Mouse (Mus musculus): ENCODE data around the gene Arnt2.

- TF ChIP-seq CTCF (IDR thresholded peaks at IDR 0.05; ENCODE audit: insufficient read depth, low read depth, low read length) (no peak), POLR2A (IDR thresholded peaks at IDR 0.05; ENCODE audit: insufficient read depth, low read depth, low read length) (no peak)
These were observed 54.1 kb downstream of the Arnt2 start for GRCm38 (mm10) chr7:84355619-84356570.

All from olfactory bulb, adult 2 months (tissue).